Mouse (Mus musculus): ENCODE results near the gene Vipr2. TPM values are rescaled to one million over a fixed set of nuclear protein-coding genes. Genes with fewer than 3 reads are reported as not detected.

Vipr2 gene
- polyA plus RNA-seq, 1 experiment from 2014 or later: 2.6 TPM

- Histone ChIP-seq H3K4me1 (no peaks in the 10 kb centered on the region), H3K36me3 (no peaks in the 10 kb centered on the region), H3K9ac (no peak overlapping the region), H3K4me3 (no peak overlapping the region), H3K4me2 (no peak overlapping the region), H3K9me3 (no peaks in the 10 kb centered on the region), H3K27me3 (no peaks in the 10 kb centered on the region), H3K27ac (no peak overlapping the region)
- WGBS: 89% methylated on average over 2 of the region's 2 CpGs
- no peak for ATAC-seq (ENCODE audit: borderline replicate concordance, extremely low read depth, low FRiP score, low TSS enrichment)
These were observed 63.1 kb downstream of the Vipr2 start for GRCm38 (mm10) chr12:116140605-116141004.

- no peaks in the 10 kb centered on the region for H3K9me3 ChIP-seq
- no peak for ATAC-seq (ENCODE audit: borderline replicate concordance, extremely low read depth, low FRiP score, low TSS enrichment)
- no peak overlapping the region for H3K4me2 ChIP-seq
- H3K4me1 ChIP-seq: no peaks in the 10 kb centered on the region
- no peak overlapping the region for H3K27ac ChIP-seq
- H3K27me3 ChIP-seq: no peaks in the 10 kb centered on the region
- H3K4me3 ChIP-seq: no peak overlapping the region
- WGBS: 77% methylated on average over 2 of the region's 2 CpGs
- no peak overlapping the region for H3K9ac ChIP-seq
- H3K36me3 ChIP-seq: no peaks in the 10 kb centered on the region
These were observed 64.3 kb downstream of the Vipr2 start for GRCm38 (mm10) chr12:116141816-116142215.

GRCm38 (mm10) chr12:116142464-116142863 lies 64.9 kb downstream of the Vipr2 start:
- Histone ChIP-seq H3K27ac (no peak overlapping the region), H3K36me3 (no peaks in the 10 kb centered on the region), H3K27me3 (no peaks in the 10 kb centered on the region), H3K9ac (no peak overlapping the region), H3K4me1 (no peaks in the 10 kb centered on the region), H3K9me3 (no peaks in the 10 kb centered on the region), H3K4me2 (no peak overlapping the region), H3K4me3 (no peak overlapping the region)
- ATAC-seq (ENCODE audit: borderline replicate concordance, extremely low read depth, low FRiP score, low TSS enrichment): no peak
- 88% methylated on average over 3 of the region's 3 CpGs for WGBS

GRCm38 (mm10) chr12:116145246-116145645 lies 67.7 kb downstream of the Vipr2 start:
- Histone ChIP-seq H3K27ac (no peak overlapping the region), H3K9me3 (no peaks in the 10 kb centered on the region), H3K27me3 (no peaks in the 10 kb centered on the region), H3K4me2 (no peak overlapping the region), H3K36me3 (no peaks in the 10 kb centered on the region), H3K4me3 (no peak overlapping the region), H3K4me1 (no peaks in the 10 kb centered on the region), H3K9ac (no peak overlapping the region)
- 46% methylated on average over 5 of the region's 5 CpGs for WGBS
- ATAC-seq (ENCODE audit: borderline replicate concordance, extremely low read depth, low FRiP score, low TSS enrichment): no peak

- Histone ChIP-seq H3K9me3 (no peaks in the 10 kb centered on the region), H3K36me3 (no peaks in the 10 kb centered on the region), H3K9ac (no peak overlapping the region), H3K4me1 (no peaks in the 10 kb centered on the region), H3K27ac (no peak overlapping the region), H3K4me3 (no peak overlapping the region), H3K27me3 (no peaks in the 10 kb centered on the region), H3K4me2 (no peak overlapping the region)
- whole genome bisulfite sequencing: 90% methylated on average over 1 of the region's 1 CpGs
- ATAC-seq (ENCODE audit: borderline replicate concordance, extremely low read depth, low FRiP score, low TSS enrichment): no peak
These were observed 68.2 kb downstream of the Vipr2 start for GRCm38 (mm10) chr12:116145686-116146085.

GRCm38 (mm10) chr12:116146996-116147634 lies 69.6 kb downstream of the Vipr2 start:
- Histone ChIP-seq H3K4me2 (no peak overlapping the region), H3K36me3 (no peaks in the 10 kb centered on the region), H3K9ac (no peak overlapping the region), H3K9me3 (no peaks in the 10 kb centered on the region), H3K27ac (no peak overlapping the region), H3K4me3 (no peak overlapping the region), H3K27me3 (no peaks in the 10 kb centered on the region), H3K4me1 (no peaks in the 10 kb centered on the region)
- WGBS: 58% methylated on average over 8 of the region's 8 CpGs
- ATAC-seq (ENCODE audit: borderline replicate concordance, extremely low read depth, low FRiP score, low TSS enrichment): no peak

- H3K4me2 ChIP-seq: no peak overlapping the region
- WGBS: 84% methylated on average over 9 of the region's 9 CpGs
- H3K9ac ChIP-seq: no peak overlapping the region
- H3K27ac ChIP-seq: no peak overlapping the region
- no peak overlapping the region for H3K4me3 ChIP-seq
- H3K27me3 ChIP-seq: no peaks in the 10 kb centered on the region
- ATAC-seq (ENCODE audit: borderline replicate concordance, extremely low read depth, low FRiP score, low TSS enrichment): no peak
- no peaks in the 10 kb centered on the region for H3K4me1 ChIP-seq
- H3K36me3 ChIP-seq: no peaks in the 10 kb centered on the region
- no peaks in the 10 kb centered on the region for H3K9me3 ChIP-seq
These were observed 75.4 kb downstream of the Vipr2 start for GRCm38 (mm10) chr12:116152866-116153428.

GRCm38 (mm10) chr12:116156792-116157532 lies 79.4 kb downstream of the Vipr2 start:
- H3K4me2 ChIP-seq: no peak overlapping the region
- no peak for ATAC-seq (ENCODE audit: borderline replicate concordance, extremely low read depth, low FRiP score, low TSS enrichment)
- H3K4me3 ChIP-seq: no peak overlapping the region
- H3K4me1 ChIP-seq: no peaks in the 10 kb centered on the region
- H3K9me3 ChIP-seq: no peaks in the 10 kb centered on the region
- H3K9ac ChIP-seq: no peak overlapping the region
- no peaks in the 10 kb centered on the region for H3K36me3 ChIP-seq
- H3K27ac ChIP-seq: no peak overlapping the region
- WGBS: 74% methylated on average over 7 of the region's 7 CpGs
- no peaks in the 10 kb centered on the region for H3K27me3 ChIP-seq

GRCm38 (mm10) chr12:116159223-116159622 lies 81.7 kb downstream of the Vipr2 start:
- Histone ChIP-seq H3K9me3 (no peaks in the 10 kb centered on the region), H3K36me3 (no peaks in the 10 kb centered on the region), H3K27me3 (no peaks in the 10 kb centered on the region), H3K4me2 (no peak overlapping the region), H3K27ac (no peak overlapping the region), H3K4me1 (no peaks in the 10 kb centered on the region), H3K4me3 (no peak overlapping the region), H3K9ac (no peak overlapping the region)
- ATAC-seq (ENCODE audit: borderline replicate concordance, extremely low read depth, low FRiP score, low TSS enrichment): no peak
- 58% methylated on average over 5 of the region's 5 CpGs for WGBS

- H3K27ac ChIP-seq: no peak overlapping the region
- no peaks in the 10 kb centered on the region for H3K9me3 ChIP-seq
- no peak for ATAC-seq (ENCODE audit: borderline replicate concordance, extremely low read depth, low FRiP score, low TSS enrichment)
- H3K4me3 ChIP-seq: no peak overlapping the region
- H3K27me3 ChIP-seq: no peaks in the 10 kb centered on the region
- 86% methylated on average over 2 of the region's 2 CpGs for WGBS
- H3K36me3 ChIP-seq: no peaks in the 10 kb centered on the region
- H3K4me2 ChIP-seq: no peak overlapping the region
- no peak overlapping the region for H3K9ac ChIP-seq
- H3K4me1 ChIP-seq: no peaks in the 10 kb centered on the region
These were observed 82.2 kb downstream of the Vipr2 start for GRCm38 (mm10) chr12:116159695-116160094.

GRCm38 (mm10) chr12:116165368-116165767 lies 87.8 kb downstream of the Vipr2 start:
- ATAC-seq (ENCODE audit: borderline replicate concordance, extremely low read depth, low FRiP score, low TSS enrichment): no peak
- Histone ChIP-seq H3K4me2 (no peak overlapping the region), H3K4me3 (no peak overlapping the region)

GRCm38 (mm10) chr12:116169666-116170065 lies 92.1 kb downstream of the Vipr2 start:
- Histone ChIP-seq H3K36me3 (no peaks in the 10 kb centered on the region), H3K9ac (no peak overlapping the region), H3K4me2 (no peak overlapping the region), H3K9me3 (no peaks in the 10 kb centered on the region), H3K4me1 (no peaks in the 10 kb centered on the region), H3K27ac (no peak overlapping the region), H3K4me3 (no peak overlapping the region), H3K27me3 (no peaks in the 10 kb centered on the region)
- peak; percentile 46; the same call in 1 of the 2 replicates for ATAC-seq (ENCODE audit: borderline replicate concordance, extremely low read depth, low FRiP score, low TSS enrichment)
- 21% methylated on average over 5 of the region's 5 CpGs for WGBS

More at GRCm38 (mm10) chr12:116165368-116165767, 87.8 kb downstream of the Vipr2 start:
- Histone ChIP-seq H3K36me3 (no peaks in the 10 kb centered on the region), H3K27me3 (no peaks in the 10 kb centered on the region), H3K9ac (no peak overlapping the region), H3K4me1 (no peaks in the 10 kb centered on the region), H3K9me3 (no peaks in the 10 kb centered on the region), H3K27ac (no peak overlapping the region)

All from lung, embryonic 15.5 days (tissue).